Mouse (Mus musculus) G1E (cell line): Measurements from ENCODE around the gene Xdh. TPM values are rescaled to one million over a fixed set of nuclear protein-coding genes. Genes with fewer than 3 reads are reported as not detected.

Source experiments
- ATAC-seq: 2 replicates; pipeline ENCODE4 v1.8.0; 2016; ENCODE audit warnings: mild to moderate bottlenecking; ENCODE audit not compliant: insufficient number of reproducible peaks, poor library complexity, low FRiP score, severe bottlenecking; ENCODE audit errors: extremely low read depth
- DNase-seq: peaks from one replicate; pipeline ENCODE4 v3.0.0; 2012; ENCODE audit warnings: low spot score
- H3K27me3 ChIP-seq: 2 replicates; pipeline ENCODE4 v1.6.1; 2012; ENCODE audit warnings: mild to moderate bottlenecking, low read length, inconsistent platforms; ENCODE audit not compliant: insufficient read depth
- H3K36me3 ChIP-seq: replicated peaks from 2 replicates; pipeline ENCODE3; 2012; ENCODE audit warnings: mild to moderate bottlenecking, inconsistent platforms
- H3K4me1 ChIP-seq: 2 replicates; pipeline ENCODE4 v1.6.1; 2012; ENCODE audit warnings: low read depth, low read length, inconsistent platforms, mixed read lengths; ENCODE audit not compliant: insufficient read depth
- H3K4me3 ChIP-seq: 2 replicates; pipeline ENCODE4 v1.5.1; 2012; ENCODE audit warnings: low read depth, mild to moderate bottlenecking, inconsistent platforms, low read length, moderate library complexity, mixed read lengths
- H3K9me3 ChIP-seq: replicated peaks from 2 replicates; pipeline ENCODE4 v1.6.1; 2012; ENCODE audit warnings: inconsistent platforms
- CTCF ChIP-seq: IDR thresholded peaks from 2 replicates; pipeline ENCODE4 v1.5.1; 2012; ENCODE audit warnings: low read depth, low read length, inconsistent platforms, mixed read lengths
- GATA1 ChIP-seq: IDR thresholded peaks from 2 replicates; pipeline ENCODE4 v1.6.1; 2012; ENCODE audit warnings: borderline replicate concordance, low read length, inconsistent platforms, mixed read lengths
- GATA2 ChIP-seq: IDR thresholded peaks from 2 replicates; pipeline ENCODE4 v1.6.1; 2012; ENCODE audit warnings: low read depth, low read length, inconsistent platforms, borderline replicate concordance
- POLR2AphosphoS5 ChIP-seq: IDR thresholded peaks from 2 replicates; pipeline ENCODE4 v1.6.1; 2012; ENCODE audit warnings: low read depth, low read length, inconsistent platforms; ENCODE audit not compliant: insufficient replicate concordance
- TAL1 ChIP-seq: conservative IDR thresholded peaks from 2 replicates; pipeline ENCODE4 v1.6.1; 2012; ENCODE audit warnings: low read depth, low read length, inconsistent platforms, mixed read lengths
- polyA plus RNA-seq: library from polyadenylated mRNA; stranded (reverse); fragments of >175 nt; gene quantifications from 2 replicates; pipeline ENCODE4 v1.2.3, GENCODE M21; 2012
- total RNA-seq, 2 experiments: library from RNA; stranded (forward) in 1 of 2; stranded (reverse) in 1 of 2; fragments of 200-1000 nt in 1 of 2; fragments of >200 nt in 1 of 2; fragmentation: Nextera tagmentation in 1 of 2; gene quantifications; 2 replicates each; pipeline ENCODE4 v1.2.3; 2014 to 2017

Xdh gene
- total RNA-seq (2014; fragmentation: Nextera tagmentation) = not detected in 2 replicates
- 0.16 and 0.23 TPM in 2 replicates for total RNA-seq (2017)
- not detected in 2 replicates for polyA plus RNA-seq

DNA sequence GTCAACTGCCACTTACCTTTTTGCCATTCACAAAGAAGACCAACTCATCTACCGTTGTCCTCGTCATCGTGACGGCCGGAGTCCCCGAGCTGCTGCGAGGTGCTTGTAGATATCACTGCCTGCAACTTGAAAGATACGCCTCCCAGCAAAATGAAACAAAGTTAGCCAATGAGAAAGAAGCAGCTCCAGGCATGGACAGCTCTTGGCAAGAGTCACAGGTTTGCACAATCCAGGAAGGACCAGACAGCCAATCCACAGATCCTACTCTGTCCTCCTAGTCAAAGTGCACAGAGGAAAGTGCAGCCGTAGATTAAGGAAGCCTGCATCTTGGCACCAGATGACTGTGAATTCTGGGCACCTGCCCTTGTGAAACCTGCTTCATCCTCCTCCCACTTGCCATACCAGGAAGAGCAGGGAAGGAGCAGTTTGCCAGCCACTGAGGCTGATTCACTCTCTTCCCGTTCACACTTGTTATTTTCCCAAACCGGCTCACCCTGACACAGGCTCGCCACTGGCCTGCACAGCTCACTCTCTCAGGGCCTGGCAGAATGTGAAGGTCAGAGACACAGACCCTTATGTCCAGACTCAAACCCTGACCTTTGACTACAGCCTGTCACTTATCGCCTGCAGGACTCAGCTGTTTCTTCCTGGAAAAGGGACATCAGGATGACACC, at the start of gene Xdh:
Xdh (minus strand) TSS at position 135 of the 674 bp plus-strand sequence.
- no peak for DNase-seq
- no peaks in the 10 kb centered on the region for H3K4me1 ChIP-seq
- H3K4me3 ChIP-seq = no peak within 1 kb of the TSS
- TF ChIP-seq CTCF = no peak
- no peak for TF ChIP-seq POLR2AphosphoS5
- TF ChIP-seq GATA1 = no peak
- TF ChIP-seq GATA2 = no peak
- no peak for TF ChIP-seq TAL1
- no peaks in the 10 kb centered on the region for H3K36me3 ChIP-seq
- no peak for ATAC-seq
- H3K27me3 ChIP-seq = no peaks in the 10 kb centered on the region
- peaks cover 32% of the 10 kb centered on the region for H3K9me3 ChIP-seq

- Histone ChIP-seq H3K4me3 (no peak overlapping the region), H3K36me3 (no peaks in the 10 kb centered on the region), H3K4me1 (no peaks in the 10 kb centered on the region), H3K27me3 (no peaks in the 10 kb centered on the region), H3K9me3 (0 out of 2 replicates have a peak, but pooled peaks cover under 1% of the 10 kb centered on the region)
- TF ChIP-seq GATA1 = no peak
- no peak for TF ChIP-seq GATA2
- TF ChIP-seq POLR2AphosphoS5 = no peak
- no peak for TF ChIP-seq TAL1
- TF ChIP-seq CTCF = no peak
- DNase-seq = no peak
- no peak for ATAC-seq
These were observed 46.1 kb upstream of the Xdh start for GRCm38 (mm10) chr17:73995907-73996645.

- TF ChIP-seq GATA2 (no peak), CTCF (no peak), GATA1 (no peak), POLR2AphosphoS5 (no peak), TAL1 (no peak)
These were observed 41.3 kb upstream of the Xdh start for GRCm38 (mm10) chr17:73991264-73991663.

GRCm38 (mm10) chr17:73986571-73986970, 36.6 kb upstream of the Xdh start:
- ATAC-seq (no peak), DNase-seq (no peak)
- Histone ChIP-seq H3K9me3 (no peaks in the 10 kb centered on the region), H3K36me3 (no peaks in the 10 kb centered on the region), H3K27me3 (no peaks in the 10 kb centered on the region), H3K4me1 (no peaks in the 10 kb centered on the region), H3K4me3 (no peak overlapping the region)
- TF ChIP-seq CTCF = no peak
- no peak for TF ChIP-seq TAL1
- TF ChIP-seq GATA1 = no peak
- no peak for TF ChIP-seq POLR2AphosphoS5
- TF ChIP-seq GATA2 = no peak

More at GRCm38 (mm10) chr17:73991264-73991663, 41.3 kb upstream of the Xdh start:
- ATAC-seq (no peak), DNase-seq (no peak)
- no peaks in the 10 kb centered on the region for H3K9me3 ChIP-seq
- no peaks in the 10 kb centered on the region for H3K4me1 ChIP-seq
- H3K27me3 ChIP-seq = no peaks in the 10 kb centered on the region
- no peak overlapping the region for H3K4me3 ChIP-seq
- no peaks in the 10 kb centered on the region for H3K36me3 ChIP-seq

GRCm38 (mm10) chr17:73985936-73986335, 35.9 kb upstream of the Xdh start:
- TF ChIP-seq TAL1 (no peak), GATA1 (no peak), CTCF (no peak), GATA2 (no peak), POLR2AphosphoS5 (no peak)
- DNase-seq = no peak
- no peak for ATAC-seq

DNA sequence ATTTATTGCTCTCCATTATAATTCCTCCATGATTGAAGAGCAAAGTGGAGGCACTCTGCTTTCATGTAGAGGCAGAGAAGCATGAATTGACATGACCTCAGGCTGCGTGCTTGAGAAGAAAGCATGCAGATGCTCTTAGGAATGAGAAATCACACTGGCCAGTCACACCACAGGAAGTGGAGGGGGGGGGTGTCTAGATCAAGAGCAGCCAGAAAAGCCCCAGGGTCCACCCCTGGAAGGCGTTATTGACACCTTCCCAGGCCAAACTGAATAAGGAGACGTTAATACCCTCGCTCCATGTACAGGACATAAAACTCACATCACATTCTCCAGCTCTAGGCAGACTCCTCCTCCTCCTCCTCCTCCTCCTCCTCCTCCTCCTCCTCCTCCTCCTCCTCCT, 34.5 kb upstream of the Xdh start:
- no peaks in the 10 kb centered on the region for H3K27me3 ChIP-seq
- ATAC-seq (no peak), DNase-seq (no peak)
- H3K36me3 ChIP-seq = no peaks in the 10 kb centered on the region
- no peak for TF ChIP-seq CTCF
- no peak for TF ChIP-seq TAL1
- TF ChIP-seq GATA2 = no peak
- TF ChIP-seq POLR2AphosphoS5 = no peak
- TF ChIP-seq GATA1 = no peak
- no peak overlapping the region for H3K4me3 ChIP-seq
- H3K4me1 ChIP-seq = no peaks in the 10 kb centered on the region
- H3K9me3 ChIP-seq = no peaks in the 10 kb centered on the region

More at GRCm38 (mm10) chr17:73985936-73986335, 35.9 kb upstream of the Xdh start:
- Histone ChIP-seq H3K27me3 (no peaks in the 10 kb centered on the region), H3K4me1 (no peaks in the 10 kb centered on the region), H3K9me3 (no peaks in the 10 kb centered on the region), H3K36me3 (no peaks in the 10 kb centered on the region), H3K4me3 (no peak overlapping the region)
